Mouse (Mus musculus): ENCODE data around the gene Lasp1. TPM values are rescaled to one million over a fixed set of nuclear protein-coding genes. Genes with fewer than 3 reads are reported as not detected.

Lasp1 gene
- polyA plus RNA-seq, 1 experiment from 2014 or later: 160 TPM

DNA sequence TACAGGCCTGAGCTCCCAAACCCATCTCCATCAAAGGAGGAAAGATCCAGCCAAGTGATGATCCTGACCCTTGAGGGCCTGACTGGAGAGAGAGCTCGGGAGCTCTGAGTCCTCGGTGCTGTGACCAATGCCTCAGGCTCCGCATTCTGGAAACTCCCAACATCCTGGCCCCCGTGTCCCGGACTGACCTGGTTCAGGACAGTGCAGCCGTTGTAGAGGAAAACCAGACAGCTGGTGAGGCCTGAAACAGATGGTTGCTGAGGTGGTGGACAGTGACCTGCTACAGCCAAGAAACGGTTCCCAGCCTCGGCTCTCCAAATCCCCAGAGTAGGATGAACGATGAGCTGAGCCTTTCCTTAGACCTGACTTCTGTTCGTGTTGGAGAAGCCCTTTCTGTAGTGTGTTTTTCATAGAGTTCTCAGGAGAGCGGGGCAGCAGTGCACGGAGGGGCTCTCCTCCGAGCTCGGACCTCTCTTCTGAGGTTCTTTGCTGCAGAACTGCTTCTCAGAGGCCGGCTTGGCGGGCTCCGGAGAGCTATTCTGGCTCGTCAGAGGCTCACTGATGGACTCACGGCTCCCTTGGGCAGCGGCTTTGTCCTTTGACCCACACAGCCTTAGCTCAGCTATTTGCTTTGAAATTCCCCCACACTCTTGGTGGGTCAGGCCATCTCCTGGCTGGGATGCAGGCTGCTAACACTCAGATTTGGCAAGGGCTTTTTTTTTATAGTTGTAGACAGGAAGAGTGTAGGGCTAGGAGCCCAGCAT, 24.2 kb downstream of the Lasp1 start:
- Histone ChIP-seq H3K9me3 (no peaks in the 10 kb centered on the region), H3K27ac (no peak overlapping the region), H3K4me3 (no peak overlapping the region), H3K27me3 (no peaks in the 10 kb centered on the region), H3K36me3 (peaks cover 53% of the 10 kb centered on the region), H3K4me2 (no peak overlapping the region), H3K4me1 (peaks cover 34% of the 10 kb centered on the region), H3K9ac (no peak overlapping the region)
- 77% methylated on average over 20 of the region's 20 CpGs for WGBS
- no peak for ATAC-seq (ENCODE audit: borderline replicate concordance, extremely low read depth, low FRiP score, low TSS enrichment)

DNA sequence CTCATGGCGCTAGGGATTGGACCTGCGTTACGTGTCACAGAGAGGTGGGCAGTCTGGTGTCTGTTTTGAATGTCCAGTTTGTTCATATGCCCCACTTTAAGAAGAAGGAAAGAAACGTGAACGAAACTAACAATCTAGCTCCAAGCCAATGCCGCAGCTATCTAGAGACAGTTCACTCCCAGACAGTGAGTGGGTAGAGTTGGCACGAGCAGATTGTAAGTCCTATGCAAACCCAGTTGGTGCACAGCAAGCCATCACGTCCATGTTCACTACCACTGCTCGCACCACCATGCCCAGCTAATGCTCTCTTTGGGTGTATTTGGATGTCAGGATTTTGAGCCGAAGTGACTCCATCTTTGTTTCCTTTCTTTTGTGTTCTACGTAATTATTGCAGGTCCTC, 25.4 kb downstream of the Lasp1 start:
- no peaks in the 10 kb centered on the region for H3K9me3 ChIP-seq
- no peak overlapping the region for H3K4me3 ChIP-seq
- no peak overlapping the region for H3K4me2 ChIP-seq
- peaks cover 23% of the 10 kb centered on the region for H3K4me1 ChIP-seq
- WGBS: 92% methylated on average over 11 of the region's 11 CpGs
- H3K27me3 ChIP-seq: no peaks in the 10 kb centered on the region
- peaks cover 59% of the 10 kb centered on the region for H3K36me3 ChIP-seq
- no peak for ATAC-seq (ENCODE audit: borderline replicate concordance, extremely low read depth, low FRiP score, low TSS enrichment)
- no peak overlapping the region for H3K27ac ChIP-seq
- H3K9ac ChIP-seq: no peak overlapping the region

GRCm38 (mm10) chr11:97824895-97825294, 26.1 kb downstream of the Lasp1 start:
- H3K4me1 ChIP-seq: peaks cover 17% of the 10 kb centered on the region
- 56% methylated on average over 6 of the region's 6 CpGs for WGBS
- no peak overlapping the region for H3K4me3 ChIP-seq
- H3K36me3 ChIP-seq: peaks cover 60% of the 10 kb centered on the region
- no peak overlapping the region for H3K9ac ChIP-seq
- H3K9me3 ChIP-seq: no peaks in the 10 kb centered on the region
- 0 out of 2 replicates have a peak overlapping the region, but pooled peaks have one; percentile 16 for H3K27ac ChIP-seq
- no peak for ATAC-seq (ENCODE audit: borderline replicate concordance, extremely low read depth, low FRiP score, low TSS enrichment)
- no peaks in the 10 kb centered on the region for H3K27me3 ChIP-seq
- no peak overlapping the region for H3K4me2 ChIP-seq

GRCm38 (mm10) chr11:97825295-97825694, 26.5 kb downstream of the Lasp1 start:
- H3K9ac ChIP-seq: no peak overlapping the region
- H3K36me3 ChIP-seq: peaks cover 60% of the 10 kb centered on the region
- no peaks in the 10 kb centered on the region for H3K27me3 ChIP-seq
- no peak for ATAC-seq (ENCODE audit: borderline replicate concordance, extremely low read depth, low FRiP score, low TSS enrichment)
- H3K9me3 ChIP-seq: no peaks in the 10 kb centered on the region
- H3K4me3 ChIP-seq: no peak overlapping the region
- WGBS: 77% methylated on average over 10 of the region's 10 CpGs
- no peak overlapping the region for H3K27ac ChIP-seq
- peaks cover 15% of the 10 kb centered on the region for H3K4me1 ChIP-seq
- H3K4me2 ChIP-seq: no peak overlapping the region

DNA sequence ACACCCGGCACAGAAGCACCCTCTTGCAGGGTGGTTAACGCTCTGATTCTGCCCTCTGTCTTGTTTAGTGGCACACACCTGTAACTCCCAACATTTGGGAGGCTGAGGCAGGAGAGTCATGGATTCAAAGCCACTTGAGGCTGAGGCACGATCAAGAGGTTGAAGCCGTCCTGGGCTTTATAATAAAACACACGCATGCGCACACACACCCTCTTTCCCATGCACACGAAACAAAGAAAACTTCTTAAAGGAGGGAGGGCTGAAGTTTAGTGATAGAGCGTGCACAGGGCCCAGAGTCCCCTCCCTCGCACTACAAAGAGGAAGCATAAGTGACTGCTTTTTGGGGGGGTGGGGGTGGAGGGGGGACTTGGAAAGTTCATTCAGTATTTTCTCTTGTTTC, 27.2 kb downstream of the Lasp1 start:
- no peak overlapping the region for H3K27ac ChIP-seq

DNA sequence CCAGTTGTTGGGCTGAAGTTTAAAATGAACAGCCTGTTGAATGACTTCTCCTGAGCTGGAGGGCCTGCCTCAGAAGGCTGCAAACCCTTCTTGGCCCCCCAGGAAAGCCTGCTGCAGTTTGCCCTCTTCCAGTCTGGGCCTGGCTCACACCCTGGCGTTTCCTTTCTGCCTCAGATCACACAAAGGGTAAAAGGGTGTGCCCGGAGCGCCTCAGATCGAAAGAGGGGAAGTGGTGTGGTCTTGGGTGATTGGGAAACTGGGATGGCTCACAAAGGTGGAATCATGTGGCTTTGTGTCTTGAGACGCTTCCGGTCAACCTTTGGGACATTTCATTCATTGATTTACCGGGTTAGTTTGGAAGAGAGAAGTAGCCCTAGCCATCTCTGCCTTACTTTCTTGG, 27.6 kb downstream of the Lasp1 start:
- no peaks in the 10 kb centered on the region for H3K27me3 ChIP-seq
- 71% methylated on average over 7 of the region's 7 CpGs for WGBS
- H3K9ac ChIP-seq: no peak overlapping the region
- no peak overlapping the region for H3K4me2 ChIP-seq
- H3K9me3 ChIP-seq: no peaks in the 10 kb centered on the region
- H3K4me3 ChIP-seq: no peak overlapping the region
- peaks cover 57% of the 10 kb centered on the region for H3K36me3 ChIP-seq
- ATAC-seq (ENCODE audit: borderline replicate concordance, extremely low read depth, low FRiP score, low TSS enrichment): no peak
- H3K27ac ChIP-seq: no peak overlapping the region
- peaks cover 6% of the 10 kb centered on the region; the same call in 1 of the 2 replicates for H3K4me1 ChIP-seq

More for the DNA sequence above, 27.2 kb downstream of the Lasp1 start:
- H3K9me3 ChIP-seq: no peaks in the 10 kb centered on the region
- no peak overlapping the region for H3K4me2 ChIP-seq
- H3K9ac ChIP-seq: no peak overlapping the region
- peaks cover 56% of the 10 kb centered on the region for H3K36me3 ChIP-seq
- no peak for ATAC-seq (ENCODE audit: borderline replicate concordance, extremely low read depth, low FRiP score, low TSS enrichment)
- H3K4me3 ChIP-seq: no peak overlapping the region
- H3K27me3 ChIP-seq: no peaks in the 10 kb centered on the region
- H3K4me1 ChIP-seq: peaks cover 8% of the 10 kb centered on the region
- WGBS: 79% methylated on average over 9 of the region's 9 CpGs

DNA sequence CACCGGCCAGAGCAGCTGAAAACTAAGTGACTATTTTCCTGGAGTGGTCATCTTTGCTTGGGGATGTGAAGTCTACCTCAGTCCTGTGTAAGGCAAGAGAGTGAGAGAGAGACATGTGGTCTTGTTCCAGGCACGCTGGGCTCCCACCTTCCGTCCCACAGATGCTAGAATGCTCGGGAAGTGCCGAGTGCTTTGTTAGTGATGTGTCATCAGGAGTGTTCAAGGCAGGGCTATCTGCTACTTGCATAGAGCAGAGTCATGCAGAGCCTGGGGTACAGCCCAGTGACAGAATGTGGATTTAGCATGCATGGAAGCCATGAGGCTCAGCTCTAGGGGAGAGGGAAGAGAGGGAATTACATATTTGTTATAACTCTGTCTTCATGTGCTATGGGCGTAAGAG, 28.9 kb downstream of the Lasp1 start:
- no peak for ATAC-seq (ENCODE audit: borderline replicate concordance, extremely low read depth, low FRiP score, low TSS enrichment)
- H3K27me3 ChIP-seq: no peaks in the 10 kb centered on the region
- H3K4me2 ChIP-seq: no peak overlapping the region
- 84% methylated on average over 6 of the region's 6 CpGs for WGBS
- peaks cover 8% of the 10 kb centered on the region; the same call in 1 of the 2 replicates for H3K4me1 ChIP-seq
- no peak overlapping the region for H3K9ac ChIP-seq
- peaks cover 63% of the 10 kb centered on the region for H3K36me3 ChIP-seq
- H3K9me3 ChIP-seq: no peaks in the 10 kb centered on the region
- H3K4me3 ChIP-seq: no peak overlapping the region
- H3K27ac ChIP-seq: no peak overlapping the region

DNA sequence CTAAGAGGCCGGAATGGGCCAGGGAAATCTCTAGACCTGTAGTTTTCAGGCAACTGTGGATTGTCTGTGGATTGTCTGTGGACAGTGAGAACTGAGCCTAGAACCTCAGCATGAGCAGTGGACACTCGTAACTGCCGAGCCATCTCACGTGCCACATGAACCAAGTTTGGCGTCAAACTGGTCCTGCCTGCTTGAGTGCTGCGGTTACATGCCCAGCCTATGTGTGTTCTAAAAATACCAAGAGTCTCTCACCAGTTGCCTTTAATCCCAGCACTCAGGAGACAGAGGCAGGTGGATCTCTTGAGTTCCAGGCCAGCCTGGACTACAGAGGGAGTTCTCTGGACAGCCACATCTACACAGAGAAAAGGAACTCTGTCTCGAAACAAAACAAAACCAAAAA, 30.6 kb downstream of the Lasp1 start:
- ATAC-seq (ENCODE audit: borderline replicate concordance, extremely low read depth, low FRiP score, low TSS enrichment): no peak
- H3K36me3 ChIP-seq: peaks cover 67% of the 10 kb centered on the region
- WGBS: 90% methylated on average over 7 of the region's 7 CpGs

DNA sequence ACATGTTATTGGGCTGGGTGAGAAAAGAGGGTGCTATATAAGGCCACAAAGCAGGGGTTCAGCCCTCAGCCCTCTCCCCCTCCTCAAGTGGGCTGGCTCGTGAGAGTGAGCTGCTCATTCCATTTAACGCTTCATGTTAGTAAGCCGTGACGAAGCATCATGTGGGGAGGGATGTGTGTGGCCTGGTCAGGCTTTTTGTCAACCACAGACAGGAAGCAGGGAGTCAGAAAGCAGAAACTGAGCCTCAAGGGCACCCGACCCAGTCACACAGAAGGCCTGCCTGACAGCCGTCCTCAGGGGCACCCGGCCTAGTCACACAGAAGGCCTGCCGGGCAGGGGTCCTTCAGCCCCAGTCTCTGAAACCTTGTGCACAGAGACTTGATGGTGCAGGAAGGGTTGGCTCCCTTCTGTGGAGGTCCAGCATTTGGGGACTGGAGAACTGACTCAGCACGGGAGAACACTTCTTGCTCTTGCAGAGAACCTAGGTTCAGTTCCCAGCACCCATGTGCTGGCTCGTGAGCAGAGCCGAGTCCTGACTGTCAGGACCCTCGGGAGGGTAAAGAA, 31.2 kb downstream of the Lasp1 start:
- peaks cover 67% of the 10 kb centered on the region for H3K36me3 ChIP-seq

More for the DNA sequence above, 30.6 kb downstream of the Lasp1 start:
- H3K27me3 ChIP-seq: no peaks in the 10 kb centered on the region
- H3K4me2 ChIP-seq: no peak overlapping the region
- H3K27ac ChIP-seq: no peak overlapping the region
- no peak overlapping the region for H3K4me3 ChIP-seq
- H3K9me3 ChIP-seq: no peaks in the 10 kb centered on the region
- no peak overlapping the region for H3K9ac ChIP-seq
- peaks cover 14% of the 10 kb centered on the region; the same call in 1 of the 2 replicates for H3K4me1 ChIP-seq

DNA sequence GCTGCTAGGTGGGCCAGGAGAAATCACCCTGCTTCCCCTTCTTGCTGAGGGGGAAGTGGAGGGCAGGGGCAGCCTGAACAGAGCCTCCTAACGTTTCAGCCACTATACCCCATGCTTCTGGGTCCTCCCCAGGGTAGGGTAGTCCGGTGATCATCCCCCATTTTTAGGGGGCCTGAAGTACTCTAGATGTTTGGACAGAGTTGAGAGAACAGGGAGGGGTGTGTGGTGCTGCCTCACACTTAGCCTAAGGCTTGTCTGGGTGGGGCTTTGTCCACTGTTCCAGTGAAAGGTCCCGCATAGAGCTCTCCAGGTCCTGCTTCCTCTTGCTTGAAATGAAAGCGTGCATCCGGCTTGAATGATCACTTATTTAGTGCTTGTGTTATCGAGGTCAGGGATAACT, 31.7 kb downstream of the Lasp1 start:
- Histone ChIP-seq H3K4me3 (no peak overlapping the region), H3K27me3 (no peaks in the 10 kb centered on the region), H3K9me3 (no peaks in the 10 kb centered on the region), H3K4me1 (0 out of 2 replicates have a peak, but pooled peaks cover 8% of the 10 kb centered on the region), H3K36me3 (peaks cover 66% of the 10 kb centered on the region), H3K9ac (no peak overlapping the region), H3K27ac (no peak overlapping the region), H3K4me2 (no peak overlapping the region)
- ATAC-seq (ENCODE audit: borderline replicate concordance, extremely low read depth, low FRiP score, low TSS enrichment): no peak
- 61% methylated on average over 6 of the region's 6 CpGs for WGBS

More for the DNA sequence above, 31.2 kb downstream of the Lasp1 start:
- Histone ChIP-seq H3K4me2 (no peak overlapping the region), H3K9ac (no peak overlapping the region), H3K27ac (no peak overlapping the region), H3K9me3 (no peaks in the 10 kb centered on the region), H3K4me3 (no peak overlapping the region), H3K27me3 (no peaks in the 10 kb centered on the region), H3K4me1 (peaks cover 10% of the 10 kb centered on the region; the same call in 1 of the 2 replicates)
- 73% methylated on average over 12 of the region's 12 CpGs for WGBS
- ATAC-seq (ENCODE audit: borderline replicate concordance, extremely low read depth, low FRiP score, low TSS enrichment): no peak

DNA sequence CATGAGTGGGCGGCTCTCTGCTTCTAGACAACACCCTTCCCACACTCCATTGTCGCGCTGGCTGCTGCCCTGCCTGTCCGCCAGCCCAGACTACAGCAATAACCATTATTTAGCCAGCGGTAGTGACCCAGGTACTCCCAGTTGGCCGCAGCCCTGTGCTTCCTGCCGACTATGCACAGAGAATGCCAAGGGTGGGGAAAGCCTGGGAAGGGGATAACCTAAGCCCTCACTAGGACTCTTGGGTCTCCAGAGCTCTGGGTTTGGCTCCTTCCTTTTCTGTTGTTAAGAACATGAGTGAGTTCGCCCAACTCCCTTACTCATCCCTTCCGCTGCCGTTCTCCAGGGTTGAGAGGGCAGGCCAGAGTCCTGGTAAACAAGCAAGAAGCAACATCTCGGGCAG, 33.2 kb downstream of the Lasp1 start:
- H3K36me3 ChIP-seq: peaks cover 66% of the 10 kb centered on the region
- H3K9me3 ChIP-seq: no peaks in the 10 kb centered on the region

GRCm38 (mm10) chr11:97833352-97833751, 34.6 kb downstream of the Lasp1 start:
- Histone ChIP-seq H3K9me3 (no peaks in the 10 kb centered on the region), H3K27ac (no peak overlapping the region; the same call in 1 of the 2 replicates), H3K27me3 (no peaks in the 10 kb centered on the region), H3K4me2 (no peak overlapping the region), H3K36me3 (peaks cover 71% of the 10 kb centered on the region), H3K4me1 (0 out of 2 replicates have a peak, but pooled peaks cover 8% of the 10 kb centered on the region), H3K9ac (no peak overlapping the region), H3K4me3 (no peak overlapping the region)
- ATAC-seq (ENCODE audit: borderline replicate concordance, extremely low read depth, low FRiP score, low TSS enrichment): no peak
- 64% methylated on average over 15 of the region's 15 CpGs for WGBS

More for the DNA sequence above, 33.2 kb downstream of the Lasp1 start:
- H3K4me1 ChIP-seq: 0 out of 2 replicates have a peak, but pooled peaks cover 8% of the 10 kb centered on the region
- no peak overlapping the region for H3K4me2 ChIP-seq
- no peaks in the 10 kb centered on the region for H3K27me3 ChIP-seq
- H3K9ac ChIP-seq: no peak overlapping the region
- H3K4me3 ChIP-seq: no peak overlapping the region
- H3K27ac ChIP-seq: 0 out of 2 replicates have a peak overlapping the region, but pooled peaks have one; percentile 3
- no peak for ATAC-seq (ENCODE audit: borderline replicate concordance, extremely low read depth, low FRiP score, low TSS enrichment)
- 76% methylated on average over 11 of the region's 11 CpGs for WGBS
